Mouse (Mus musculus): ENCODE data around the gene Coro2a.
A peak's percentile ranks its signal among the peaks of the same experiment; 100 is the strongest.
"Not testable (repeated sequence)": the region's sequence is repeated elsewhere in the genome, so short reads cannot be mapped to it uniquely, and the experiment has no call there.

The Coro2a gene

DNA sequence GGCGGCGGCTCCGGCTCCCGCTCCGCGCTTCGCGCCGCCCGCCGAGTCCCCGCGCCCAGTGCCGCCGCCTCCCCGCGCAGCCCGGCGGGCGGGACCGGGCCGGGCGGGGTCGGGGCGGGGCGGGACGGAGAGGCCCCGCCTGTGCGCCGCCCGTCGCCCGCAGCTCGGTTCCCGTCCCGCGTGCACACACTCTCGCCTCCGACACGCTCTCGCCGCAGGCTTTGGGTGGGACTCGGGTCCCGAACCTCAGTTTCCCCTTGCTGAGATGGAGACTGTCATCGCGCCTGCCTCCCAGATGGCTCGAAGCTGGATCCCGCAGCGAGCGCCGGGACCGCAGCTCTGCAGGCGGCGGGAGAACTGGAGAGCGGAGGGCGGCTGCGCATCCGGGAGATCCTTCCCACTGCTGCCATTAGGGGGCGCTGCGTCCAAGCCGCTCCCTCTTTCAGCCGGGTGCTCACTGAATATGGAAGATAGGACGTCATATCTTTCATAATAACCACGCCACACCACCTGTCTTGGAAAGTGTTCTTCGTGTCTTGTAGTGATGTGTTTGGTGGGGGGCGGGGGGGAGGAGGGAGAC is at the start of gene Coro2a:
Gene Coro2a, minus strand, starts transcription at position 359 of the 580 bp plus-strand sequence.
- peak; percentile 81 to 91 for DNase-seq

DNA sequence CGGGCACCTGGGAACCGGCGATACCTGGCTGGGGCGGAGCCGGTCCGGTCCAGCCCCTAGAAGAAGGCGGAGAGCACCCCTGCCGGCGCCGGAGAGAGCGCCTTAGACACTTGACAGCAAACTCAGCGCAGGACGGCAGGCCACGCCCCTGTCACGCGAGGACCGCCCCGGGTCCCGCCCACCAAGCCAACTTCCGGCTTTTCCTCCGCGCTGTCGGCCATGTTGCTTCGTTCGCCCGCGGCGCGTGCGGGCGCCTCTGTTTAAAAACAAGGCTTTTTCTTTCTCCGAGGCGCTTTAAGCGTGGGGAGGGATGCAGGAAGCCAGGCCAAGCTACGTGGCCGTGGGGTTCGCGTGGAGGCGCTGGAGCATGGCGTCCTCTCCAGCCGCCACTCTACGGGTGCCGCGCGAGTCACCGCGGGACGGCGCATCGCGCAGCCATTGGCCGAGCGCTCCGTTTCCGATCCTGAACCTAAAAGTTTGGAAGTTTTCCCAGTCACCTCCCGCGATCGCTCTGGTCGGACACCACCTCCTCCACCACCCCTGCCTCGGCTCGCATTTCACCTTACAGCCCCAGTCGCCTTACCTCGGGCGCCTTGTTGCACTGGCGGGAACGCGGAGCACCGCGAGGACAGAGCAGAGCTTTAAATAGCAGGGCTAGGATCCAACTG is 48.2 kb upstream of the Coro2a start, which contains the start of gene Tbc1d2:
Gene Tbc1d2, minus strand, starts transcription at position 124 of the 668 bp plus-strand sequence.
- DNase-seq: peak; percentile 96 to 97

DNA sequence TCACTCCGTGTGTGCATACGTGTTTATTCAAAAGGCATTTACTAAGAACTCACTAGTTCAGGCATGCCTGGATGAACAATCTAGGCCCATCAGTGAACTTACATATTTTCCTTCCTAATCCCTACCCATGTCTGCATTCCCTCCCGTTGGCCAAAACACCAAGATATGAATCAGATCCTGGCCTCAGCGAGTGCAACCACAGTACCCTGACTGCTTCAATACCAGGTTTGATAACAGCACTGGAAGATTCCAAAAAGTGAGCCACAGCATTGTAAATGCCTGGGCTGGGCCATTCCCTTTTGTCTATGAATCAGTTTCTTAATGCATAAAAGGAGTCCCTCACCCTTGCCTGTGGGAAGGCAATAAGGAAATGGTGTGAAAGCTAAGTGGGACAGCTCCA is 47.2 kb upstream of the Coro2a start:
- no peak for DNase-seq

DNA sequence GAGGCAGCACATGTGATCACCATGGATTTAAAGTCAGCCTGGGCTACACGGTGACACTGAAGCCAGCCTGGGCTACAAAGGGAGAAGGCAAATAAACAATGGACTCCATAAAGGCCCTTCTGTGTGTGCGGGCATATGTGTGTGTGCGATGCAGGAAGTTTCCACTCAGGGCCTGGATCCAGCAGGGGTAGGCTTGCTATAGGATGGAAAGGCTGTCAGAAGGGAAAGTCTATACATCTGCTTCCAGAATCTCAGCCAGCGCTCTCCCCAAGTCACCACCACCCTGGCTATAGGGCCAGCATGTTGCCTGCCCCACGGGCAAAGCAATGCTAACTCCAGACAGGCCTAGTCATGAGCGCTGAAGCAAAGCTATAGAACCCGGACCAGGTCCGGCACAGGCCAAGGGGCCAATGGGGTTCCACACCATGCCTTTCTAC is 41.7 kb upstream of the Coro2a start:
- no peak for DNase-seq

DNA sequence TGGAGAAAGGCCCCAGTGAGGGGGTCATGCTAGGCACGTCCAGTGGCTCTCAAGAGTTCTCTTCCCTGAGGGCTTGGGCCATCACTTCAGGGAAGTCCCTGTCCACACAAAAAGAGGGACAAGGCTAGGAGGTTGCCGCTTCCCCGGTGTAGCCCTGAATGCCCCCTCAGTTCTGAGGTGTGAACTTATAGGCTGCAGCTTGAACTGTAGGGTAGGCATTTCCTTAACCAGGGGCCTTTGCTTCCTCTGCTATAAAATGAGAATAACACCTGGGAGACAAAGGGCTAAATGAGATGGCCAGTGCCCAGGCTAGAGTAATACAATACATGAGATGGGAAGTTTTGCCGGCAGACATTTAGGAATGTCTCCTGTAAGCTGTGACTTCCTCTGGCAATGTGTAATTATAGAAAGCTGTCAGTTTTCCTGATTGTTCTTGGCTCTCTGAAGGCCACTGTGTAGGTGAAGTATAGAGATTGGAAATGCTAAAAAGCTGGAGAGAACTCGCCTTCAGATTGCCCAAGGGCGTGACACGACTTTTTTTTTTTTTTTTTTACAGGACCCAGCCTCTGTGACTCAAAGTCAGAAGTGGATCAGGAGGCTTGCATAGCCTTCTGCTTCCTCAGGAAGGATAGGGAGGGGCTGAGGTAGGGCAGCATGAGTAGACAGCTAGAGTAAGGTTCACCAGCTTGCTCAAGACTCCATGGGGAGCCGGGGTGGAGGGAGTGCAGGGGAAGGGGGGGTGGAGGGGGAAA is 41.1 kb upstream of the Coro2a start:
- DNase-seq: peak; percentile 61 to 72

GRCm38 (mm10) chr4:46641283-46641682 is 39.3 kb upstream of the Coro2a start:
- DNase-seq: no peak

DNA sequence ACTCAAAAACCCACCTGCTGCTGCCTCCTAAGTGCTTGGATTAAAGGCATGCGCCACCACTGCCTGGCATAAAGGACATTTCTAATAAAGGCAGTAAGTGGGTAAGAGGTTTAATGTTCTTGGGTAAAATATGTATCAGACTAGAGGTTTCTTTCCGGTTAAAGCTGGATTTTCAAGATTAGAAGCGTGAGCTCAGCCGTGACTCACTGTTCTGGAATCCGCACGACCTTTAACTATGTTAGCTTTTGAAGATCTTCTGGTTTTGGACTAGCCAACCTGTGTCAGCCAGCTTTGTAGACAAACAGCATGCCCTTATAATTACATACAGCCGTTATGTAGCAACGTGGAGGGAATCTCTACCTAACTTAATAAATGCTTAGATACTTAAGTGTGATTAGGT is 37.9 kb upstream of the Coro2a start:
- DNase-seq: no peak

DNA sequence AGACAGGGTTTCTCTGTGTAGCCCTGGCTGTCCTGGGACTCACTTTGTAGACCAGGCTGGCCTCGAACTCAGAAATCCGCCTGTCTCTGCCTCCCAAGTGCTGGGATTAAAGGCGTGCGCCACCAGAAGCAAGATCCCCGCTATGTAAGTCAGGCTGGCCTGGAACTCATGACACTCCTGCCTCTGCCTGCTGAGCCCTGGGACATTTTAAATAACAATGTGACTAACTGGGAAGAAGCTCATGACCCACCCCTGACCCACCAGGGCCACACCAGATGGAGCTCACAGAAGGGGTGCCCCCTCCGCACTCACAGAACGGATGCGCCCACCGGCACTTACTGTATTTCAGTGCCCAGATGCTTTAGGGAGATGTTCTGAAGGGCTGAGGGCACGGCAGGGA is 35.2 kb upstream of the Coro2a start:
- DNase-seq: not testable (repeated sequence)

GRCm38 (mm10) chr4:46635702-46636430 is 33.9 kb upstream of the Coro2a start:
- DNase-seq: no peak

- DNase-seq: no peak
These were observed 32.9 kb upstream of the Coro2a start for GRCm38 (mm10) chr4:46634881-46635280.

DNA sequence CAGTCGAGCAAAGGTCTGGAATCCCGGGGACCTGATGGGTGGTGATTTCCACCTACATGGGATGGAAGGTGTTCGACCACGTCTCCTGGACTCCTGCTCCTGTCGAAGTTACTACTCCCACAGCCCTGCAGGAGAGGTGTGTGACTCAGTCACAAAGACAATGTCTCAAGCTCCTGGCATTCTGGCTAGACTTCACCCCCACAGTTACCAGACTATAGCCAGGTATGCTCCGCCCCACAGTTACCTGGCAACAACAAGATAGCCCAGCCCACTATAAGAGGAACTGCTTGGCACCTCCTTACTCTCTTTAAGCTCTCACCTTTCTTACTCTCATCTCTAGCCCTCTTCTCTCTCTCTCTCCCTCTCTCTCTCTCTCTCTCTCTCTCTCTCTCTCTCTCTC is 31.6 kb upstream of the Coro2a start:
- DNase-seq: peak in 1 of 2 experiments; percentile 21

GRCm38 (mm10) chr4:46632465-46632864 is 30.5 kb upstream of the Coro2a start:
- DNase-seq: no peak

- peak; percentile 52 to 70 for DNase-seq
These were observed 28.4 kb upstream of the Coro2a start for GRCm38 (mm10) chr4:46630390-46630789.

DNA sequence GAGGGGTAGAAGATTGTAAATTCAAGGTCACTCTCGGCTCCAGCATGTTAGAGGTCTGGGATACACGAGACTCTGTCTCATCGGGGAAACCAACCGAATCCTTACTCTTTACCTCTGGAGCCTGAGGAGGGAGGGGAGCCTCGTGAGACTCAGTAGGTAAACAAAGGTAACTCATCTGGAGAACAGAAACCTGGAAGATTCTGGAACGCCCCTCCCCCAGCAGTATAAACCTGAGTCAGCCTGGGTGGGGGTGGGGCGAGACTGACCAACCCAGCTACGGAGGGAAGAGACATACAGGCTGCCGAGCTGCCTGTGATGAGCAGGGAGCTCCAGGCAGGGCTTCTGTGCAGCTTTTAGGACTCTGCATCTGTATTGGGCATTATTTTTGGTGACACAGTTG is 26.9 kb upstream of the Coro2a start:
- no peak for DNase-seq

- no peak for DNase-seq
These were observed 26.1 kb upstream of the Coro2a start for GRCm38 (mm10) chr4:46628081-46628480.

GRCm38 (mm10) chr4:46625101-46625500 is 23.1 kb upstream of the Coro2a start:
- no peak for DNase-seq

DNA sequence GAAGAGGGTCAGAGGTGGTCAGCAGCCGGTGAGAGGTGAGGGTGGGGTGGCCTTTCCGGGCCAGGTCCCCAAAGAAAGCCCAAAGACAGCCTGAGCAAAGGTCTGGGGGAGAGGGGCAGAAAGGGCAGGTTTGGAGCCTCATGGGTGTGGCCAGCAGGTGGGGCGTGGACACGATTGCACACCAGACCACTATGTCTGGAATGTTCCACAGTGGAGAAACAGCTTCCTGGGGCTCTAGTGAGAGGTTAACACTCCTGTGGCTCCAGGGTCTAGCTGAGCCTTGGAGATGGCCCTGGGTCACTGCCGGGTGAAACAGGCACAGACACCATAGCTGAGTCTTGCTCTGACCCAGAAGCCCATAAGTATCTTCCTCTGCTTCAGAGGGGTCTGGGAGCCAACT is 21.0 kb upstream of the Coro2a start:
- DNase-seq: peak; percentile 31 to 50

- no peak for DNase-seq
These were observed 18.9 kb upstream of the Coro2a start for GRCm38 (mm10) chr4:46620946-46621345.

GRCm38 (mm10) chr4:46620330-46620729 is 18.3 kb upstream of the Coro2a start:
- peak in 1 of 2 experiments; percentile 50 for DNase-seq

- DNase-seq: peak in 1 of 2 experiments; percentile 39
These were observed 16.3 kb upstream of the Coro2a start for GRCm38 (mm10) chr4:46618196-46618817.

GRCm38 (mm10) chr4:46617408-46617807 is 15.4 kb upstream of the Coro2a start:
- DNase-seq: no peak

DNA sequence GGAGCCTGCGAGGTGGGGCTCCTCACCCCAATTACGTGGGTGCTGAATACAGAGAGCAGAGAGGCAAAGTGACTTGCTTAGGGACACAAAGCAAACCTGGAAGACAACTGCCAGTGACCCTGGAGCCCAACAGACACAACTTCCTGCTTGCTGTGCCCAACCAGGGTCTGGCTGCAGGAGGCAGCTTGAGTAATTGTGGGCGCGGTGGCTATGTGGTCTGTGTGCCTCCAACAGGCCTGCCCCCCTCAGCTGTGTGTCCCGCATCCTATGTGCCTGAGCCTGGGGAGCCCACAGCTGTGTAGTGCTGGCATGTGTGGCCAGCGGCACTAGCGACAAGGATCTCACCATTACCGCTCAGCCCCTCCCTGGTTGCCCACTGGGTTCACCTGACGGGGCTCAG is 12.6 kb upstream of the Coro2a start:
- DNase-seq: peak; percentile 51 to 52

GRCm38 (mm10) chr4:46613618-46614017 is 11.6 kb upstream of the Coro2a start:
- DNase-seq: no peak

All from lung, postnatal 4 days (tissue).